ENCODE assay signal across 18 mouse cellular contexts in genomic region chr17:21691560-21691959, GRCm38 (mm10). TPM values are rescaled to one million over a fixed set of nuclear protein-coding genes. Genes with fewer than 3 reads are reported as not detected.
DNase-seq lines count a peak whose midpoint lies in the region; ATAC-seq lines count a peak whose summit lies in the region.
"Had no signal": no experiment of that assay in that cellular context is flagged by ENCODE, and none has a peak within 500 bp of the region (broad histone marks: within the 10 kb centered on the region; RNA-seq: fewer than 3 reads in every experiment).

Gene Gm10226, plus strand, starts transcription at chr17:21691860.

- H3K27me3 ChIP-seq in neural tube, embryonic 11.5 days (ENCODE audit: control insufficient read depth, insufficient read depth, low read length): no peaks in the 10 kb centered on the region
- no peaks in the 10 kb centered on the region for H3K27me3 ChIP-seq in neural tube, embryonic 14.5 days (ENCODE audit: control insufficient read depth, insufficient read depth, low read length)
- H3K27me3 ChIP-seq: embryonic facial prominence, embryonic 15.5 days; kidney, embryonic 15.5 days; liver, embryonic 13.5 days; megakaryocyte, embryonic 14.5 days had no signal

- H3K27ac ChIP-seq in neural tube, embryonic 11.5 days (ENCODE audit: low read depth, low read length): no peak within 1 kb of the TSS
- H3K27ac ChIP-seq in neural tube, embryonic 14.5 days (ENCODE audit: low read depth, low read length): no peak within 1 kb of the TSS
- H3K27ac ChIP-seq: embryonic facial prominence, embryonic 15.5 days; kidney, embryonic 15.5 days; limb, embryonic 10.5 days; liver, embryonic 13.5 days had no signal

- no peak for DNase-seq in neural tube, embryonic 11.5 days (ENCODE audit: low spot score)
- no peak for DNase-seq in neural tube, embryonic 10.5 days (ENCODE audit: extremely low spot score, low spot score)
- no peak for DNase-seq in urinary bladder, postnatal 36 days (ENCODE audit: low spot score in 2 of 2)
- DNase-seq in cerebellum, adult 8-10 months: no peak
- DNase-seq in embryo, embryonic 9.5 days (ENCODE audit: extremely low spot score): no peak
- DNase-seq: adrenal gland, postnatal 14 days; liver, embryonic 13.5 days; thymus, postnatal 14 days had no signal

- H3K4me2 ChIP-seq in neural tube, embryonic 11.5 days (ENCODE audit: low read depth): no peak within 1 kb of the TSS
- H3K4me2 ChIP-seq in neural tube, embryonic 14.5 days (ENCODE audit: low read depth, low read length): no peak within 1 kb of the TSS
- H3K4me2 ChIP-seq: embryonic facial prominence, embryonic 15.5 days; kidney, embryonic 15.5 days; liver, embryonic 13.5 days had no signal

- H3K4me3 ChIP-seq in neural tube, embryonic 11.5 days (ENCODE audit: low read depth, low read length): no peak within 1 kb of the TSS
- no peak within 1 kb of the TSS for H3K4me3 ChIP-seq in neural tube, embryonic 14.5 days (ENCODE audit: low read depth, low read length)
- H3K4me3 ChIP-seq: embryonic facial prominence, embryonic 15.5 days; kidney, embryonic 15.5 days; limb, embryonic 10.5 days; liver, embryonic 13.5 days; megakaryocyte, embryonic 14.5 days had no signal

- no peaks in the 10 kb centered on the region for H3K9me3 ChIP-seq in neural tube, embryonic 11.5 days (ENCODE audit: control insufficient read depth, low read length)
- H3K9me3 ChIP-seq in neural tube, embryonic 14.5 days (ENCODE audit: control insufficient read depth, low read length): no peaks in the 10 kb centered on the region
- H3K9me3 ChIP-seq: embryonic facial prominence, embryonic 15.5 days; kidney, embryonic 15.5 days; limb, embryonic 10.5 days; liver, embryonic 13.5 days; megakaryocyte, embryonic 14.5 days had no signal

- H3K4me1 ChIP-seq in neural tube, embryonic 11.5 days (ENCODE audit: control insufficient read depth, insufficient read depth, low read length): no peaks in the 10 kb centered on the region
- H3K4me1 ChIP-seq in neural tube, embryonic 14.5 days (ENCODE audit: control insufficient read depth, insufficient read depth, low read length): no peaks in the 10 kb centered on the region
- H3K4me1 ChIP-seq: embryonic facial prominence, embryonic 15.5 days; kidney, embryonic 15.5 days; limb, embryonic 10.5 days; megakaryocyte, embryonic 14.5 days had no signal

- H3K36me3 ChIP-seq in neural tube, embryonic 11.5 days (ENCODE audit: control insufficient read depth, insufficient read depth, low read length): peaks cover 2% of the 10 kb centered on the region; the same call in 1 of the 2 replicates
- H3K36me3 ChIP-seq in neural tube, embryonic 14.5 days (ENCODE audit: control insufficient read depth, insufficient read depth, low read length): peaks cover 19% of the 10 kb centered on the region; the same call in 1 of the 2 replicates

- WGBS in neural tube, embryonic 11.5 days: 93% methylated on average over 3 of the region's 3 CpGs
- WGBS in neural tube, embryonic 14.5 days: 94% methylated on average over 3 of the region's 3 CpGs

- no peak within 1 kb of the TSS for H3K9ac ChIP-seq in neural tube, embryonic 11.5 days (ENCODE audit: low read length)
- no peak within 1 kb of the TSS for H3K9ac ChIP-seq in neural tube, embryonic 14.5 days (replicated peaks; ENCODE audit: low read depth, low read length)
- H3K9ac ChIP-seq: embryonic facial prominence, embryonic 15.5 days; kidney, embryonic 15.5 days; liver, embryonic 13.5 days had no signal

- no peak for ATAC-seq in neural tube, embryonic 11.5 days (ENCODE audit: insufficient read depth, low FRiP score, low TSS enrichment)
- no peak for ATAC-seq in hematopoietic stem cell, adult 5-6 weeks (replicated peaks in 1 of 2; ENCODE audit: insufficient read depth in 1 of 2, low FRiP score in 2 of 2, low TSS enrichment in 1 of 2, low read depth in 1 of 2, poor library complexity in 2 of 2, severe bottlenecking in 2 of 2)
- no peak for ATAC-seq in megakaryocyte, adult 5-6 weeks (ENCODE audit: poor library complexity, severe bottlenecking)
- no peak for ATAC-seq in neural tube, embryonic 14.5 days (ENCODE audit: low read depth)

RNA-seq across cellular contexts. Expression of gene Gm10226, which starts in this region (rescaled TPM):
- polyA plus RNA-seq in neural tube, embryonic 11.5 days (2014; fragmentation: Nextera tagmentation; extraction: Ambion mirVana): 16.5 and 19.5 TPM in 2 replicates
- 11.2 TPM in 1 of 2 replicates, not detected in the other for total RNA-seq in hematopoietic stem cell, adult 5-6 weeks (2017)
- total RNA-seq in megakaryocyte, adult 5-6 weeks (2015): 13.3 TPM in 1 of 2 replicates, not detected in the other
- total RNA-seq in megakaryocyte, adult 5-6 weeks (2017): 2.2 and 14.0 TPM in 2 replicates
- polyA plus RNA-seq in neural tube, embryonic 14.5 days (2014; fragmentation: Nextera tagmentation; extraction: Ambion mirVana): 24.6 and 26.9 TPM in 2 replicates
- total RNA-seq: ES-E14 had no signal
- polyA plus RNA-seq: C2C12; small intestine, adult 2 months had no signal
